Mouse (Mus musculus): Measurements from ENCODE around the gene Sub1. TPM values are rescaled to one million over a fixed set of nuclear protein-coding genes. Genes with fewer than 3 reads are reported as not detected.

Gene Sub1
- polyA plus RNA-seq, 2 experiments: 104 to 301 TPM

DNA sequence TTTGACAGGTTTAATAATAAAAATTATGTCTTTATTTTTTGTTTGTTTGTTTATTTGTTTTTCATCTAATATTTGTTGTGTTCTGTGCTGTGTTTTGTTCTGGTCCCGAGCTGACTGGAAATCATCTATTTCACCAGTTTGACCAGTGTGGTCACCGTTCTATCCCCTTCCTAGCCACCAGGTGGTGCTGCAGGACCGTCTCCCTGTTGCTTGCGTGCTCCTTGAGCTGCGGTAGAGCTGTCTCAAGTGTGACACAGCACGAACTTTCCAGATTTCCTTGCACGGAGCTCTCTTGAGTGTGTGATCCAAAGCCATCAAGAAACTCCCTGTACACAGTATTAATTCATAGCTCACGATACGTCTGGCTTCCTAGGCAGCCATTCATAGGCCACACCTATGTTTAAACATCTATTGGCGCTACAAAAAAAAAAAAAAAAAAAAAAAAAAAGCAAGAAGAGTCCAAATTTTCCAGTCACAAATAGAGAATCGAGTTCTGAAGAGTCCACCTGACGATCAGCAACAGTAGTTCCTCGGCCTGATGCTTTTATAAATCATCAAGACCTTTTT, 24.8 kb downstream of the Sub1 start:
- peak; percentile 98 for TF ChIP-seq CTCF (IDR thresholded peaks at IDR 0.05; ENCODE audit: low read depth)
- no peak for TF ChIP-seq EP300 (IDR thresholded peaks at IDR 0.05; ENCODE audit: low read depth)
- no peaks in the 10 kb centered on the region for H3K27me3 ChIP-seq (ENCODE audit: control insufficient read depth, insufficient read depth, low read length)
- H3K4me1 ChIP-seq (replicated peaks; ENCODE audit: control insufficient read depth in 2 of 2, insufficient read depth in 2 of 2, low read length in 1 of 2): no peaks in the 10 kb centered on the region
- H3K4me3 ChIP-seq (ENCODE audit: insufficient read depth in 1 of 2, low read depth in 2 of 2, low read length in 2 of 2): no peak overlapping the region
- 18% methylated on average over 13 of the region's 13 CpGs for WGBS (ENCODE audit: insufficient replicate concordance)
- no peaks in the 10 kb centered on the region for H3K9me3 ChIP-seq (ENCODE audit: control insufficient read depth, low read length)
- no peaks in the 10 kb centered on the region for H3K36me3 ChIP-seq (replicated peaks; ENCODE audit: control insufficient read depth, insufficient read depth, low read depth)
- 0 out of 2 replicates have a peak, but pooled peaks have one; percentile 41 for ATAC-seq (ENCODE audit: insufficient read depth)
- H3K27ac ChIP-seq: no peak overlapping the region
- H3K9ac ChIP-seq (replicated peaks): no peak overlapping the region
- peak; percentile 34 to 50 (median 45) for DNase-seq (ENCODE audit: low read depth in 3 of 3, low spot score in 3 of 3)
- H3K4me2 ChIP-seq (ENCODE audit: low read depth): no peak overlapping the region

- WGBS (ENCODE audit: insufficient replicate concordance): 68% methylated on average over 10 of the region's 10 CpGs
- ATAC-seq (ENCODE audit: insufficient read depth) (no peak), DNase-seq (ENCODE audit: low read depth in 3 of 3, low spot score in 3 of 3) (no peak)
- Histone ChIP-seq H3K9me3 (ENCODE audit: control insufficient read depth, low read length) (no peaks in the 10 kb centered on the region), H3K4me3 (ENCODE audit: insufficient read depth in 1 of 2, low read depth in 2 of 2, low read length in 2 of 2) (no peak overlapping the region), H3K27me3 (ENCODE audit: control insufficient read depth, insufficient read depth, low read length) (no peaks in the 10 kb centered on the region), H3K27ac (no peak overlapping the region), H3K4me2 (ENCODE audit: low read depth) (no peak overlapping the region), H3K4me1 (replicated peaks; ENCODE audit: control insufficient read depth in 2 of 2, insufficient read depth in 2 of 2, low read length in 1 of 2) (no peaks in the 10 kb centered on the region), H3K9ac (replicated peaks) (no peak overlapping the region), H3K36me3 (replicated peaks; ENCODE audit: control insufficient read depth, insufficient read depth, low read depth) (no peaks in the 10 kb centered on the region)
- TF ChIP-seq CTCF (IDR thresholded peaks at IDR 0.05; ENCODE audit: low read depth): no peak
- TF ChIP-seq EP300 (IDR thresholded peaks at IDR 0.05; ENCODE audit: low read depth): no peak
Measured at GRCm38 (mm10) chr15:11970621-11971020, 26.2 kb downstream of the Sub1 start.

GRCm38 (mm10) chr15:11968851-11969250, 27.9 kb downstream of the Sub1 start:
- no peak overlapping the region for H3K27ac ChIP-seq
- H3K4me1 ChIP-seq (replicated peaks; ENCODE audit: control insufficient read depth in 2 of 2, insufficient read depth in 2 of 2, low read length in 1 of 2): no peaks in the 10 kb centered on the region
- 61% methylated on average over 9 of the region's 9 CpGs for WGBS (ENCODE audit: insufficient replicate concordance)
- no peak overlapping the region for H3K4me2 ChIP-seq (ENCODE audit: low read depth)
- no peak overlapping the region for H3K4me3 ChIP-seq (ENCODE audit: insufficient read depth in 1 of 2, low read depth in 2 of 2, low read length in 2 of 2)
- H3K9me3 ChIP-seq (ENCODE audit: control insufficient read depth, low read length): no peaks in the 10 kb centered on the region
- ATAC-seq (ENCODE audit: insufficient read depth): no peak
- H3K9ac ChIP-seq (replicated peaks): no peak overlapping the region
- TF ChIP-seq EP300 (IDR thresholded peaks at IDR 0.05; ENCODE audit: low read depth) (no peak), CTCF (IDR thresholded peaks at IDR 0.05; ENCODE audit: low read depth) (no peak)
- no peaks in the 10 kb centered on the region for H3K27me3 ChIP-seq (ENCODE audit: control insufficient read depth, insufficient read depth, low read length)
- no peaks in the 10 kb centered on the region for H3K36me3 ChIP-seq (replicated peaks; ENCODE audit: control insufficient read depth, insufficient read depth, low read depth)
- no peak for DNase-seq (ENCODE audit: low read depth in 3 of 3, low spot score in 3 of 3)

DNA sequence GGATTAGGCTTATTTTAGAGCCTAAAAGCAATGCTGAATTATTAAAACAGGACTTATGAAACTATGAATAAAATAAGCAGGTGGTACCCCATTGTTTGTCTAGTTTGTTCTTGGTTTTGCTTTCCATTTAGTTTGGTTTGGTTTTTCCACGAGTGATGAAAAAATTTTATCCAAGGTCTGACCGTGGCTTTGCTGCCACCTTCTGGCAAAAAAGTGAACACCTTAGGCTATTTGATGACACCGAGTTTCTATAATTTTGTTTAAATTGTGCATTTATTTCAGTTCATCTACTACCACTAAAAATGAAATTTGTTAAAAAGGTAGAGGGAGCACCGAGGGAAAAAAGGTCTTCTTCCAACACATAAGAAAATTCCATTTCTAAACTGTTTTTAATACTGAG, 30.4 kb downstream of the Sub1 start:
- H3K27me3 ChIP-seq (ENCODE audit: control insufficient read depth, insufficient read depth, low read length): no peaks in the 10 kb centered on the region
- H3K36me3 ChIP-seq (replicated peaks; ENCODE audit: control insufficient read depth, insufficient read depth, low read depth): no peaks in the 10 kb centered on the region
- no peak overlapping the region for H3K4me3 ChIP-seq (ENCODE audit: insufficient read depth in 1 of 2, low read depth in 2 of 2, low read length in 2 of 2)
- H3K4me1 ChIP-seq (replicated peaks; ENCODE audit: control insufficient read depth in 2 of 2, insufficient read depth in 2 of 2, low read length in 1 of 2): no peaks in the 10 kb centered on the region
- ATAC-seq (ENCODE audit: insufficient read depth): no peak
- peak; percentile 46; the same call in 1 of the 2 replicates for TF ChIP-seq CTCF (IDR thresholded peaks at IDR 0.05; ENCODE audit: low read depth)
- TF ChIP-seq EP300 (IDR thresholded peaks at IDR 0.05; ENCODE audit: low read depth): no peak
- H3K4me2 ChIP-seq (ENCODE audit: low read depth): no peak overlapping the region
- H3K27ac ChIP-seq: no peak overlapping the region
- no peak for DNase-seq (ENCODE audit: low read depth in 3 of 3, low spot score in 3 of 3)
- 5% methylated on average over 4 of the region's 4 CpGs for WGBS (ENCODE audit: insufficient replicate concordance)
- H3K9me3 ChIP-seq (ENCODE audit: control insufficient read depth, low read length): no peaks in the 10 kb centered on the region
- no peak overlapping the region for H3K9ac ChIP-seq (replicated peaks)

DNA sequence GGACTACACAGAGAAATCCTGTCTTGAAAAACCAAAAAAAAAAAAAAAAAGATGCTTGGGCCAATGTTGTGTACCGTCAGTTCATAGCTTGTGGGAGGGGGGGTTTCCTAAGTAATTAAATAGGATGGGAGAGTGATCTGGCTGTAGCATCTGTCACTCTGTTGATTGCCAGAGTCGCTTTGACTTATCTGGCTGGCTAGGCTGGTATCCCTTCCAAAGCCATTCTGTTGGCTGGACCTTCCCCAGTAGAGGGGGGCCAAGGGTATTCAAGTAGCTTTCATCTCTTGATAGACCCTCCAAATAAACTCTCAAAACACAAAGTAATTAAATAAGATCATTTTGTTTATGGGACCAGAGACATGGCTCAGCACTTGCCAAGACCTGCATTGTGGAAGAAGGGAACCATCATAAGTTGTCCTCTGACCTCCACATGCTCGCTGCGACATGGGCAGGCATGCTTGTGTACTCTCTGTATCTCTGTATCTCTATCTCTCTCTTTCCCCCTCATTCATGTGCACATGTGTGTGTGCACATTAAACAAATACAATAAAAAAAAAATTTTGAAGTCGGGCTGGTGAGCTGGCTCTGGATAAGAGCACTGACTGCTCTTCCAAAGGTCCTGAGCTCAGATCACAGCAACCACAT, 31.5 kb downstream of the Sub1 start:
- Histone ChIP-seq H3K27ac (no peak overlapping the region), H3K36me3 (replicated peaks; ENCODE audit: control insufficient read depth, insufficient read depth, low read depth) (no peaks in the 10 kb centered on the region), H3K4me3 (ENCODE audit: insufficient read depth in 1 of 2, low read depth in 2 of 2, low read length in 2 of 2) (no peak overlapping the region), H3K9me3 (ENCODE audit: control insufficient read depth, low read length) (no peaks in the 10 kb centered on the region), H3K4me2 (ENCODE audit: low read depth) (no peak overlapping the region), H3K27me3 (ENCODE audit: control insufficient read depth, insufficient read depth, low read length) (no peaks in the 10 kb centered on the region), H3K4me1 (replicated peaks; ENCODE audit: control insufficient read depth in 2 of 2, insufficient read depth in 2 of 2, low read length in 1 of 2) (no peaks in the 10 kb centered on the region), H3K9ac (replicated peaks) (no peak overlapping the region)
- WGBS (ENCODE audit: insufficient replicate concordance): 68% methylated on average over 5 of the region's 5 CpGs
- ATAC-seq (ENCODE audit: insufficient read depth) (no peak), DNase-seq (ENCODE audit: low read depth in 3 of 3, low spot score in 3 of 3) (no peak)
- TF ChIP-seq CTCF (IDR thresholded peaks at IDR 0.05; ENCODE audit: low read depth) (no peak), EP300 (IDR thresholded peaks at IDR 0.05; ENCODE audit: low read depth) (no peak)
